Mouse (Mus musculus) midbrain, embryonic 14.5 days (tissue): ENCODE results near the gene Ctns. TPM values are rescaled to one million over a fixed set of nuclear protein-coding genes. Genes with fewer than 3 reads are reported as not detected.

Experiments used
- ATAC-seq: fragments of 200-750 bp; cut with Nextera tagmentation; 2 replicates; pipeline ENCODE4 v1.8.0; 2017; ENCODE audit warnings: moderate number of reproducible peaks, moderate library complexity; ENCODE audit not compliant: low FRiP score, low TSS enrichment
- DNase-seq: peaks from one replicate; pipeline ENCODE4 v3.0.0-alpha.2; 2015
- H3K27ac ChIP-seq: fragments of 300-500 bp; sonication (generic); replicated peaks from 2 replicates; pipeline ENCODE4 v1.5.1; 2014; ENCODE audit warnings: mild to moderate bottlenecking, low read depth, low read length, moderate library complexity
- H3K27me3 ChIP-seq: fragments of 300-500 bp; sonication (generic); 2 replicates; pipeline ENCODE4 v1.6.1; 2014; ENCODE audit warnings: low read length, control low read depth, mixed read lengths; ENCODE audit not compliant: control insufficient read depth, insufficient read depth
- H3K36me3 ChIP-seq: fragments of 300-500 bp; sonication (generic); 2 replicates; pipeline ENCODE4 v1.6.1; 2014; ENCODE audit warnings: low read length, control low read depth; ENCODE audit not compliant: control insufficient read depth, insufficient read depth
- H3K4me1 ChIP-seq: fragments of 300-500 bp; sonication (generic); 2 replicates; pipeline ENCODE4 v1.6.1; 2014; ENCODE audit warnings: mild to moderate bottlenecking, antibody characterized with exemption, low read length, control low read depth; ENCODE audit not compliant: control insufficient read depth, insufficient read depth
- H3K4me2 ChIP-seq: fragments of 300-500 bp; sonication (generic); 2 replicates; pipeline ENCODE4 v1.6.1; 2014; ENCODE audit warnings: mild to moderate bottlenecking, low read length, moderate library complexity
- H3K4me3 ChIP-seq: fragments of 300-500 bp; sonication (generic); replicated peaks from 2 replicates; pipeline ENCODE4 v1.5.1; 2014; ENCODE audit warnings: low read depth, low read length
- H3K9ac ChIP-seq: fragments of 300-500 bp; sonication (generic); replicated peaks from 2 replicates; pipeline ENCODE4 v1.6.1; 2014; ENCODE audit warnings: mild to moderate bottlenecking, low read length, moderate library complexity
- H3K9me3 ChIP-seq: fragments of 300-500 bp; sonication (generic); 2 replicates; pipeline ENCODE4 v1.6.1; 2016; ENCODE audit warnings: low read length, control low read depth, mixed read lengths; ENCODE audit not compliant: control insufficient read depth
- WGBS: fragments of 180-500 bp; shearing (Covaris S2); extraction: QIAGEN DNeasy Blood & Tissue Kit; methylation state at CpG from one replicate; pipeline ENCODE4 v1.1.7; 2014; 5-methylcytosine and 5-hydroxymethylcytosine counted together
- polyA plus RNA-seq: library from polyadenylated mRNA; unstranded; fragments of >200 nt; fragmentation: Nextera tagmentation; extraction: Ambion mirVana; gene quantifications from 2 replicates; pipeline ENCODE4 v1.2.1, GENCODE M21; 2014

The Ctns gene
- polyA plus RNA-seq, 1 experiment from 2014 or later: 23.0 TPM

GRCm38 (mm10) chr11:73225856-73226255, 27.0 kb upstream of the Ctns start:
- WGBS: 94% methylated on average over 6 of the region's 6 CpGs
- no peak overlapping the region for H3K4me3 ChIP-seq

GRCm38 (mm10) chr11:73223966-73224365, 25.1 kb upstream of the Ctns start:
- Histone ChIP-seq H3K27ac (no peak overlapping the region), H3K4me1 (no peaks in the 10 kb centered on the region), H3K4me3 (no peak overlapping the region), H3K9me3 (no peaks in the 10 kb centered on the region), H3K9ac (no peak overlapping the region), H3K27me3 (no peaks in the 10 kb centered on the region), H3K36me3 (no peaks in the 10 kb centered on the region), H3K4me2 (no peak overlapping the region)
- no peak for ATAC-seq
- DNase-seq: no peak
- WGBS: 78% methylated on average over 2 of the region's 2 CpGs

More at GRCm38 (mm10) chr11:73225856-73226255, 27.0 kb upstream of the Ctns start:
- Histone ChIP-seq H3K27me3 (no peaks in the 10 kb centered on the region), H3K36me3 (no peaks in the 10 kb centered on the region), H3K9ac (no peak overlapping the region), H3K4me2 (no peak overlapping the region), H3K4me1 (no peaks in the 10 kb centered on the region), H3K9me3 (no peaks in the 10 kb centered on the region), H3K27ac (no peak overlapping the region)
- DNase-seq (no peak), ATAC-seq (no peak)

GRCm38 (mm10) chr11:73222846-73223245, 24.0 kb upstream of the Ctns start:
- Histone ChIP-seq H3K9ac (no peak overlapping the region), H3K4me2 (no peak overlapping the region), H3K27me3 (no peaks in the 10 kb centered on the region), H3K4me1 (no peaks in the 10 kb centered on the region), H3K9me3 (no peaks in the 10 kb centered on the region), H3K36me3 (no peaks in the 10 kb centered on the region), H3K4me3 (no peak overlapping the region), H3K27ac (no peak overlapping the region)
- ATAC-seq (no peak), DNase-seq (no peak)
- WGBS: 56% methylated on average over 5 of the region's 5 CpGs

GRCm38 (mm10) chr11:73220651-73221050, 21.8 kb upstream of the Ctns start:
- Histone ChIP-seq H3K4me1 (no peaks in the 10 kb centered on the region), H3K36me3 (no peaks in the 10 kb centered on the region), H3K4me2 (no peak overlapping the region), H3K27me3 (no peaks in the 10 kb centered on the region), H3K9ac (no peak overlapping the region), H3K27ac (no peak overlapping the region), H3K9me3 (no peaks in the 10 kb centered on the region), H3K4me3 (no peak overlapping the region)
- WGBS: 92% methylated on average over 1 of the region's 1 CpGs
- DNase-seq: no peak
- ATAC-seq: no peak

GRCm38 (mm10) chr11:73219671-73220070, 20.8 kb upstream of the Ctns start:
- DNase-seq (no peak), ATAC-seq (no peak)
- Histone ChIP-seq H3K4me1 (no peaks in the 10 kb centered on the region), H3K4me2 (no peak overlapping the region), H3K27me3 (no peaks in the 10 kb centered on the region), H3K9ac (no peak overlapping the region), H3K9me3 (no peaks in the 10 kb centered on the region), H3K4me3 (no peak overlapping the region), H3K36me3 (no peaks in the 10 kb centered on the region), H3K27ac (no peak overlapping the region)
- WGBS: 69% methylated on average over 2 of the region's 2 CpGs

- Histone ChIP-seq H3K4me2 (no peak overlapping the region), H3K4me3 (no peak overlapping the region), H3K27me3 (no peaks in the 10 kb centered on the region), H3K4me1 (no peaks in the 10 kb centered on the region), H3K9me3 (no peaks in the 10 kb centered on the region), H3K27ac (no peak overlapping the region), H3K36me3 (no peaks in the 10 kb centered on the region), H3K9ac (no peak overlapping the region)
- ATAC-seq (no peak), DNase-seq (no peak)
- WGBS: 77% methylated on average over 3 of the region's 3 CpGs
These were observed 15.1 kb upstream of the Ctns start for GRCm38 (mm10) chr11:73213956-73214355.

- Histone ChIP-seq H3K36me3 (no peaks in the 10 kb centered on the region), H3K4me3 (no peak overlapping the region), H3K4me2 (no peak overlapping the region), H3K9me3 (no peaks in the 10 kb centered on the region), H3K27me3 (no peaks in the 10 kb centered on the region), H3K9ac (no peak overlapping the region), H3K27ac (no peak overlapping the region), H3K4me1 (no peaks in the 10 kb centered on the region)
- ATAC-seq (no peak), DNase-seq (no peak)
- 88% methylated on average over 2 of the region's 2 CpGs for WGBS
These were observed 8.8 kb upstream of the Ctns start for GRCm38 (mm10) chr11:73207621-73208020.

GRCm38 (mm10) chr11:73205194-73205593, 6.4 kb upstream of the Ctns start:
- Histone ChIP-seq H3K27me3 (no peaks in the 10 kb centered on the region), H3K9me3 (no peaks in the 10 kb centered on the region), H3K27ac (no peak overlapping the region), H3K4me1 (no peaks in the 10 kb centered on the region), H3K4me3 (no peak overlapping the region), H3K9ac (no peak overlapping the region), H3K36me3 (no peaks in the 10 kb centered on the region), H3K4me2 (no peak overlapping the region)
- DNase-seq (no peak), ATAC-seq (no peak)
- WGBS: 88% methylated on average over 7 of the region's 7 CpGs

- ATAC-seq (no peak), DNase-seq (no peak)
- WGBS: 83% methylated on average over 8 of the region's 8 CpGs
- Histone ChIP-seq H3K4me3 (no peak overlapping the region), H3K9ac (no peak overlapping the region), H3K36me3 (no peaks in the 10 kb centered on the region), H3K27me3 (no peaks in the 10 kb centered on the region), H3K27ac (no peak overlapping the region), H3K9me3 (no peaks in the 10 kb centered on the region), H3K4me1 (peaks cover 6% of the 10 kb centered on the region; the same call in 1 of the 2 replicates), H3K4me2 (no peak overlapping the region)
These were observed 5.1 kb upstream of the Ctns start for GRCm38 (mm10) chr11:73203895-73204294.
